Mouse (Mus musculus): ENCODE measurements at regions not wholly inside any gene's neighbourhood (a gene's known extent, or its start where the extent isn't known, plus 50 kb on each side); places are given as distances from the start of the nearest gene placed in this dataset.

DNA sequence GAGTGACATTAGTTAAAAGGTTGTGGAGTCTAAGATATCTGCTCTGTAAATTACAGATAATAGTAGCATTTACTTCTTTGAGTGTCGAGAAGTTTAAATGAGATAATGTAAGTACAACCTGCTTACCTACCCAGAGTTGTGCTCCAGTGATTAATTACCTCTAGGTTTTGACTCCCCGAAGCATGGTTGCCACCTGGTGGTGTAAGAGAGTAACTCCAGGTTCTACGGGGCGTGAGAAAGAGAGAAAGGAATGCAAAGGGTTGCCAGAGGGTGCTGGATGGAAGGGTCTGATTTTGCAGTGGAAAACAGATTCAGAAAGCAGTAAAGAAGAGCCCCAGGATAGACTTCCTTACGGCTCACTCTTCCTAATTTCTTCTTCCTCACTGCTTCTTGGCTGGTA is 143.5 kb downstream of the Usp31 start:
- no peak overlapping the region for H3K4me3 ChIP-seq (ENCODE audit: low read length)
- no peak overlapping the region for H3K27ac ChIP-seq (ENCODE audit: low read depth, low read length)
- 36% methylated on average over 5 of the region's 5 CpGs for WGBS
- H3K9me3 ChIP-seq (ENCODE audit: control insufficient read depth, low read length), result no peaks in the 10 kb centered on the region
- H3K4me2 ChIP-seq (replicated peaks; ENCODE audit: low read depth, low read length), result no peak overlapping the region
- no peaks in the 10 kb centered on the region for H3K27me3 ChIP-seq (ENCODE audit: control insufficient read depth, insufficient read depth, low read length)
- H3K36me3 ChIP-seq (ENCODE audit: control insufficient read depth, insufficient read depth, low read length), result no peaks in the 10 kb centered on the region
- H3K4me1 ChIP-seq (ENCODE audit: control insufficient read depth, insufficient read depth, low read length), result no peaks in the 10 kb centered on the region
- no peak for ATAC-seq (ENCODE audit: low FRiP score, low TSS enrichment)
- no peak overlapping the region for H3K9ac ChIP-seq (ENCODE audit: low read depth, low read length)

DNA sequence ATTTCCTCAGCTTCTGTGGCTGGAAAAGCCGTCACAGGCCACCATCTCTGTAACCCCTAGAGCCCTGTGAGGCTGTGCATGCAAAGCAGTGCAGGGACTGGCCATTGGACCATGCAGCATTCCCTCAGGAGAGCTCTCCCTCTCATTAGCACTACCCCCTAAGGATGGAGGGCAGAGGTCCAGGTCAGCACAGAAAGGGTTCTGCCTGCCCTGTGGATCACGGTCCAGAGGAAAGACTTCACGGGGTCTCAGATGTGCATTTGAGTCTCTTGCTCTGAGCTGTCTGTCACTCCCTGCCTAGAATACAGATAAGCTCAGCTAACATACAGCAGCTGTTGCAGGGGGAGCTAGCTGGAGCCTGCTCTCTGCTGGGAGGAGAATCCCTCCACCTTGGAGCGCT is 151.6 kb downstream of the Usp31 start:
- no peak overlapping the region for H3K4me2 ChIP-seq (replicated peaks; ENCODE audit: low read depth, low read length)
- no peaks in the 10 kb centered on the region for H3K9me3 ChIP-seq (ENCODE audit: control insufficient read depth, low read length)
- no peak overlapping the region for H3K4me3 ChIP-seq (ENCODE audit: low read length)
- H3K9ac ChIP-seq (ENCODE audit: low read depth, low read length), result no peak overlapping the region
- H3K4me1 ChIP-seq (ENCODE audit: control insufficient read depth, insufficient read depth, low read length), result no peaks in the 10 kb centered on the region
- no peaks in the 10 kb centered on the region for H3K36me3 ChIP-seq (ENCODE audit: control insufficient read depth, insufficient read depth, low read length)
- ATAC-seq (ENCODE audit: low FRiP score, low TSS enrichment), result 0 out of 2 replicates have a peak, but pooled peaks have one; percentile 24
- H3K27me3 ChIP-seq (ENCODE audit: control insufficient read depth, insufficient read depth, low read length), result no peaks in the 10 kb centered on the region
- 33% methylated on average over 4 of the region's 4 CpGs for WGBS
- no peak overlapping the region for H3K27ac ChIP-seq (ENCODE audit: low read depth, low read length)
